Mouse (Mus musculus): Measurements from ENCODE around the gene Hipk2. TPM values are rescaled to one million over a fixed set of nuclear protein-coding genes. Genes with fewer than 3 reads are reported as not detected.

Hipk2 gene
- polyA plus RNA-seq, 1 experiment from 2014 or later = 21.8 TPM

Other genes starting within 250 kb of the Hipk2 start
- gene Klrg2, start 238.9 kb downstream of the Hipk2 start, polyA plus RNA-seq (2016; fragmentation: Nextera tagmentation; extraction: Ambion mirVana) = 0.06 and 0.11 TPM in 2 replicates
- gene Clec2l, start 213.1 kb downstream of the Hipk2 start, polyA plus RNA-seq (2016; fragmentation: Nextera tagmentation; extraction: Ambion mirVana) = 0.35 and 0.40 TPM in 2 replicates
- gene Tbxas1, start 761 bp downstream of the Hipk2 start, polyA plus RNA-seq (2016; fragmentation: Nextera tagmentation; extraction: Ambion mirVana) = 1.1 TPM in 2 replicates
- 0.97 and 1.6 TPM in 2 replicates for gene Parp12, start 242.2 kb upstream of the Hipk2 start, polyA plus RNA-seq (2016; fragmentation: Nextera tagmentation; extraction: Ambion mirVana)